In genomic region chr16:21714516-21714915, GRCm38 (mm10) we compare ENCODE assay signal across 12 mouse cellular contexts.
"Had no signal": no experiment of that assay in that cellular context is flagged by ENCODE, and none has a peak within 500 bp of the region (broad histone marks: within the 10 kb centered on the region; RNA-seq: fewer than 3 reads in every experiment).

No protein-coding gene starts in this region.

- DNase-seq: kidney, adult 11 months; kidney, adult 9 months; kidney, postnatal 36 days; lung, embryonic 14.5 days; lung, postnatal 10 days; thymus, postnatal 36 days had no signal

- ATAC-seq: liver, embryonic 12.5 days had no signal

- H3K9ac ChIP-seq: limb, embryonic 15.5 days; liver, embryonic 12.5 days; lung, embryonic 14.5 days; midbrain, embryonic 12.5 days had no signal

- H3K4me1 ChIP-seq: limb, embryonic 15.5 days; liver, embryonic 12.5 days had no signal

- H3K4me2 ChIP-seq: limb, embryonic 15.5 days; liver, embryonic 12.5 days; lung, embryonic 14.5 days; midbrain, embryonic 12.5 days had no signal

- H3K4me3 ChIP-seq: left cerebral cortex, adult 2 months; limb, embryonic 15.5 days; liver, embryonic 12.5 days; midbrain, embryonic 12.5 days had no signal

- H3K27ac ChIP-seq: kidney, postnatal 0 days; left cerebral cortex, adult 2 months; limb, embryonic 15.5 days; liver, embryonic 12.5 days; macrophage; midbrain, embryonic 12.5 days had no signal

- H3K36me3 ChIP-seq: limb, embryonic 15.5 days; liver, embryonic 12.5 days; midbrain, embryonic 12.5 days had no signal

- H3K9me3 ChIP-seq: limb, embryonic 15.5 days; liver, embryonic 12.5 days; midbrain, embryonic 12.5 days had no signal

- H3K27me3 ChIP-seq: limb, embryonic 15.5 days; midbrain, embryonic 12.5 days had no signal
